Mouse (Mus musculus) stomach, postnatal 0 days (tissue): ENCODE measurements around the gene Nrxn3.

Experiments
- CTCF ChIP-seq: IDR thresholded peaks from 2 replicates; pipeline ENCODE4 v1.5.1; 2016; ENCODE audit warnings: antibody characterized with exemption, low read depth, mild to moderate bottlenecking, moderate library complexity
- EP300 ChIP-seq: optimal IDR thresholded peaks from 2 replicates; pipeline ENCODE3; 2016; ENCODE audit warnings: antibody characterized with exemption

- TF ChIP-seq CTCF (no peak), EP300 (no peak)
These were observed 966.4 kb downstream of the Nrxn3 start for GRCm38 (mm10) chr12:89689086-89689485.
